Mouse (Mus musculus) spleen, adult 12 weeks (tissue): ENCODE measurements at regions not wholly inside any gene's neighbourhood (a gene's known extent, or its start where the extent isn't known, plus 50 kb on each side); places are given as distances from the start of the nearest gene placed in this dataset.

Experiments
- DNase-seq: peaks from one replicate; pipeline ENCODE4 v3.0.0; 2022; ENCODE audit warnings: low spot score

- DNase-seq: no peak
Measured at GRCm38 (mm10) chr9:46736232-46736631, 262.3 kb upstream of the Gm4791 start.

- DNase-seq: peak; percentile 12
Measured at GRCm38 (mm10) chr9:46735664-46736067, 262.9 kb upstream of the Gm4791 start.

DNA sequence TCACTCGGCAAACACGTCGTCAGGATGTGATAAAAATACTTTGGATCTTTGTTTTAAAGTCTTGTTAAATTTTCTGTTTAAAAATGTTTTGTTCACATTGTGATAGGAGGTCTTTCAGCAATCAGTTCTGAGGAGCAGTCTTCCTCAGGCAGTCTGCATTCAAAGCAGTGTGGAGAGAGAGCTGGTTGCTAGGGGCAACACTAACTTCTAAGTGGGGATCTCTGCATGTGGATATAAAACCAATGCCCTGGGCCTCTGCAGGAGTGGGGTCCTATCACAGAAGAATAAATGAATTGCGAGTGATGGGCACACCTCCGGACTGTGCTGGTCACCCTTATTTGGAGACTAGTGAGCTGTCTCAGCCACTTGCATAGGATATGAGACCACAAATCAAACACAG lies 270.1 kb upstream of the Gm4791 start:
- no peak for DNase-seq

- no peak for DNase-seq
Measured at GRCm38 (mm10) chr9:46724231-46724630, 274.3 kb upstream of the Gm4791 start.

DNA sequence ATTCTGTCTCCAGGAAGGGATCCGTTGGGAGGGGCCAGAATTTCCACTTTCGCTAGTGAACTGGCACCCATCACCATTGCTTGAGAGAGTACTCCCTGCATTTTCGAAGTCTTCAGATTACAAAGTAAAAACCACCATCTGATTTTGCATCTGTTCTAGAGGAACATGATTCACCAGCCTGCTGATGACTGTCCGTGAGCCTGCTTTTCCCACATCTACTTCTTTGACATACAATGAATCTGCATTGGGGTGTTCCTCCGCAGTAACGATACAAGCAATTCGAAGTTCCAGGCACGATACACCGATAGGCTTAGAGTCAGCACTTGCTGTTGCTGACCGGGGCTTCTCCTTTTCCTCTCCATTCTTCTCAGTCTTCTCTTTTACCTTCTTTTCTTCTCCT lies 285.1 kb upstream of the Gm4791 start:
- no peak for DNase-seq

DNA sequence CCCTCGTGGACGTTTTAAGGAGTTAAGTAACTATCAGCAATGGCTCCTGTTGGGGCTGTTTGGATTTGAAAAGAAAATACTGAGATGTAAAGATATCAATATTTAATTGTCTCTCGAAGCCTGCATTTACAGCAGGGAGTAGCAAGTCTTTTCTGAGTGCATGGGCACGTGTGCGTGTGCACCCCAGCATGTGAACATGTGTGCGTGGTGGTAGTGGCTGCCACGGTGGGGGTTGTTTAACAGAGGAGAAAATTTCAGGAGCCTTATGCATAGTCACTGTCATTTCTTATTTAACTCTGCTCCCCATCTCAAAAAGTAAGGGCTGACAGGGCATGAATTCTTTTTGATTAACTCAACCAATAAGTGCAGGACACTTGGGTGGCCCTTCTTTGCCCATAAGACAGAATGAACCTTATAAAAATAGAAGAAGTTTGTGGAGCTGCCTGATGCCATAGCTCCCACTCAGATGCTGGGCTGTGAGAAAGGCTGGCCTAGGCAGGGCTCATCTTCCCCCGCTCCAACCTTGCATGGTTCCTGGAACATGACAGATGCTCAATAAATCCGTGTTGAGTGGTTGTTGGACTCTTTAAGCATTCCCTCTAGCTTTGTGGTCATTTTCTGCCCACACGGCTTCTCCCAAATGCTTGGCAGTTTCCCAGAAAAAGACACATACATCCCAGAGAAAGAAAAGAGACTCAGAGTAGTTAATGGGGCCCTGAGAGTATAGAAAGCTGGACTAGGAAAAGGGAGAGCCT lies 294.2 kb upstream of the Gm4791 start:
- no peak for DNase-seq

DNA sequence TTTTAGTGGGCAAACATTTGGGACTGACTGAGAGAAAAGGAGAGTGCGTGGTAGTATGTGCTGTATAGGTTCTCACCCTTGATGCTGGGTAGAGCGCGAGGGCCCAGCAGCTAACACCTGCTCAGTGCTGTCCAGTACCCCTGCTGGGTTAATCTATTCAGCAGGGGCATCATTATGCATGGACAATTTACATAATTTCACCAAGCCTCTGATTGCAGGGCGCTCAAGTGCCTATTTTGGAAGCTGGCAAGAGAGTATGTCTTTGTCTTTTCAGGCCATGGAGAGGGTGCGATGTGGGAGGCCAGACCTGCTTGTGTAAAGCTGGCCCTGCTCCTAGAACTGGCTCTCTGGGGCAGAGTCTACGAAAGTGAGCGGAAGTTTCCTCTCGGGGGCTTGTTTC lies 294.9 kb upstream of the Gm4791 start:
- DNase-seq: no peak

DNA sequence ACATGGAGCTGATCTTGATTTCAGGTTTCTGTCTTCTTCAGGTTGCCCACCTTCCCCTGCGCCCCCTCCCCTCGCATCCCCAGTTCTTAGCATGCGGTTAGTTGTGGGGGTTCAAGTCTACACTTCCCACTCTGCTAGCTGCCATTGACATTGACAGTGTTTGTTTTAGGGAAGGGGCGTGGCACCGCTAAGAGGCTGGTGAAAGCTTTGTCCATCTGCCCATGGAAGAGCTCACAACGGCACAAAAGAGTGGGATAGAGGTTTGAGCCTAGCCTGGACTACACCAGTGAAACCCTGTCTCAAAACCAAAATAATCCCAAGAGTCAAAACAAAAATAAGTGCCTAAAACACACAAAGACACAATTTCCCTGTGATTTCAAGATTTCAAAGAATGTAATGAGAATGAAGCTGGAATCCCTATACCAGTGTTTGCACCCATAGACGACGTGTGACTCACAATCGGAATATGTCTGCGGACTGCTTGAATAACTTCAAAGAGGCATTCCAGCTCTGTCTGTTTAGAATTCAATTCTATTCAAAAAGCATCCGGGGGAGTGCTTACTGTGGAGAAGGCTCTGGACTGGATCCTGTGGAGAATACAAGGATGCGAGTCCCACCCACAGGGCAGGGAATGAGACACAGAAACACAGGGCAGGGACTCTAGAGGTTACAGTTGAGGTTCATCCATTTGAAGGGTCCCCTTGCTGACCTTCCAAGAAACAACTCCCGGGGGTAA lies 295.5 kb upstream of the Gm4791 start:
- DNase-seq: no peak

- DNase-seq: no peak
Measured at GRCm38 (mm10) chr9:46702053-46702900, 296.3 kb upstream of the Gm4791 start.

- DNase-seq: no peak
Measured at GRCm38 (mm10) chr9:46696171-46696570, 302.4 kb upstream of the Gm4791 start.

DNA sequence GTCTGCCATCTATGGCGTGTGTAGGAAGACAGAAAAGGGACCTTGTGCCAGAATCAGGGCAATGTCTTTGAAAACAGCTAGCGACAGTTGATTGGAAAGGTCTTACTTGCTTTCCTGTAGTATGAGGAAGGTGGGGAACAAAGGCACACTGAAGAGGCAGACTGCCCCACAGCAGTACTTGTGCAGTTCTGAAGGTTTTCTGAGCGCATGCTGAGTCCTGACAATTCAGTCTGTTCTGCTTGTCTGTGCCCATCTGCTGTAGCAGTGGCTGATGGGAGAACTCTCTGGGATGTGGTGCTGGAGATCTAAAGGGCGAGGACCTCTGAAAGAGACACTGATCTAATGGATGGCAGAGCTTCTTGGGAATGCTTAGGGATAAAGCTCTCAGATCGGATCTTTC lies 309.2 kb upstream of the Gm4791 start:
- no peak for DNase-seq

GRCm38 (mm10) chr9:46684113-46684850 lies 314.3 kb upstream of the Gm4791 start:
- no peak for DNase-seq

GRCm38 (mm10) chr9:46672050-46672449 lies 326.5 kb upstream of the Gm4791 start:
- no peak for DNase-seq

DNA sequence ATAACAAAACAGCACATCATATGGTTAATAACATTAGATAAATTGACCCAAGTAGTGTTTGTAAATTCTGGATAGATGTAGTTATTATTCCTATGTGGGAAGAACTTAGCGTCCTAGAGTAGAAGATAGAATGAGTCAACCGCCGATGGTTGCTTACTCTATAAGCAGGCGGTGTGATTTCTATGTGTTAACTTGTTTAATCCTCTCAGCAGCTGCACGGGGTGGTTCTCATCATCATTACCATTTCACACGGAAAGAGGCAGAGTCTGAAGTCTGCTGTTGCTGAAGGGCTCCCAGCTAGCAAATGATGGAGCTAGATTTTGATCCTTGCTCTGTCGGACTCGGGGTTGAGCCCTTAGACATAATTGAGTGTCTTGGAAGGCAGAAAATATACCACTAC lies 334.6 kb upstream of the 4931429L15Rik start:
- DNase-seq: no peak

DNA sequence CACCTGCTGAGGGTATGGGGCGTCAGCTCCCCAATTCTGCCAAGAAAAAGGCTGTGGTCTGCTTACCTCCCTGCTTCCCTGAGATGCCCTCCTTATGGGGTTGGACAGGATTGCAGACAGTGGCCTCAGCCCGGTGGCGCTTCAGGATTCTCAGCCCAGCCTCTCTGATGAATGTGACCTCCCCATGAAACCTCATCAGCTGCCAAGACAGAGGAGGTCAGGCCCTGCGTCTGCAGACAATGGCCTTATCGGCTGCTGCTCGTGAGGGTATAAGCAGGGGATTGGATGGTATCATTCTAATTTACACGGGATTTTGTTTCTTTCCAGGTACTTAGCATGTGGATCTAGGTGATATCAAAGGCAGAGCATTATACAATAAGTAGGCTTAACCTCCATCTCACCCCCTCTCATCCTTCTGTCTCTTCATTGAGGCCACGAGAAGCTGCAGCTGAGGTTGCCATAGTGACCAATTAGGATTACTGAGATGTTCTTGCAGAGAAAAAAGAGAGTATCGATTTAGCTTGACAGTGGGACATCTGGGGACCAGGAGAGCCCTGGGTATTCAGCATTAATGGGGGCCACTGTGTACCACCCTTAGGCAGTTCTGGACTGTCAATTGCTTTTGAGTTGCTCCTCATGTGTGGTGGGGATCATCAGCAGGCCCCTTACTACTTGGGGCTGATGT lies 327.6 kb upstream of the 4931429L15Rik start:
- DNase-seq: no peak

DNA sequence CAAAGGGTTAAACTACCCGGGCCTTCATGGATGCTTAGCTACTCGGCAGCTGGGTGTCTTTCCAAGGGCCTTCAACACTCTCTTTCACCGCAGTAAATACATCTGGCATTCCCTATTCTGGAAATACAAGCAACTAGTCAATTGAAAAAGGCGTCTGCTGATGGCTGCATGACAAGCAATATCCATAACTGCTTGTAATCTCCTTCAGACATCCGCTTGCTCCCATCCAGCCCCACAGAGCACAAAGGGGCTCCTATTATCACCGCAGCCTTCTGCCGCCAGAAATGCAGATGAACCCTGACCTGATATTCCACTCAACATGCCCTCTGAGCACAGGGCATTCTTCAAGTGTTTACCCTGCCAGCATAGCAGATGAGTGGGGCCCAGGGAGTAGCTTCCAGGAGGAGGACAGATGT lies 325.7 kb upstream of the 4931429L15Rik start:
- DNase-seq: no peak

DNA sequence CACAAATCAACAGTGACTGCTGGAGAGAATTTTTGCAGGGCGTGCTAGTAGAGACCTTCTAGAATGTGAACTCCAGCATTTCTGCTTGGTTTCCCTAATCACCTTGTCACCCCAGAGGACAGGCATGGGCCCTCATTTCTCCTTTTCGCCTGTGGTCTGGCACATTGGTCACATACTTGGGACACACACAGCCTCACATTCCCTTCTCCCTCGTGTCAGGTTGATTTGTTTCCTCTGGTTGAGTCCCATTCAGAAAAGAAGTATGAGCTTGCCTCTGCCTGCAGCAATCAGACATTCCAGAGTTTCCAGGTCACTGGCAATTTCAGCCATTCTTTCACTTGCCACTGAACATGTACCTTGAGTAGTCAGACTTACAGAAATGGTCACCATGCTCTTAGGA lies 323.8 kb upstream of the 4931429L15Rik start:
- no peak for DNase-seq

DNA sequence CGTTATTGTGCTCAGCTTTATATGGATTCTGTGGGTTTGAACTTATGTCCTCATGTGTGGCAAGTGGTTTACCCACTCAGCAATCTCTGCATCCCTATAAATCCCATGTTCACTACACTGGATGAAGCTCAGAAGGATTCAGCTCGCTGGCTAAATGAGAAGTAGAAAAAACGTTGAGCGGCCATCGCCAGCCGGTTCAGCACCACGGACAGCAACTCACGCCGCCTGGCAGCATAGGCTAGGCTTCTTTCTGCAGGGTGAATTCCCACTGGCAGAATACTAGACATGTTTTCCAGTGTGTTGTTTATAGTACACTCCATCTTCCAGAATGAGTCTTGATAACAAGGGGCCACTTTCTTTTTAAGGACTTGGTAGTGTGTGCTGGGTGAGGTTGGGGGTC lies 322.9 kb upstream of the 4931429L15Rik start:
- DNase-seq: no peak

DNA sequence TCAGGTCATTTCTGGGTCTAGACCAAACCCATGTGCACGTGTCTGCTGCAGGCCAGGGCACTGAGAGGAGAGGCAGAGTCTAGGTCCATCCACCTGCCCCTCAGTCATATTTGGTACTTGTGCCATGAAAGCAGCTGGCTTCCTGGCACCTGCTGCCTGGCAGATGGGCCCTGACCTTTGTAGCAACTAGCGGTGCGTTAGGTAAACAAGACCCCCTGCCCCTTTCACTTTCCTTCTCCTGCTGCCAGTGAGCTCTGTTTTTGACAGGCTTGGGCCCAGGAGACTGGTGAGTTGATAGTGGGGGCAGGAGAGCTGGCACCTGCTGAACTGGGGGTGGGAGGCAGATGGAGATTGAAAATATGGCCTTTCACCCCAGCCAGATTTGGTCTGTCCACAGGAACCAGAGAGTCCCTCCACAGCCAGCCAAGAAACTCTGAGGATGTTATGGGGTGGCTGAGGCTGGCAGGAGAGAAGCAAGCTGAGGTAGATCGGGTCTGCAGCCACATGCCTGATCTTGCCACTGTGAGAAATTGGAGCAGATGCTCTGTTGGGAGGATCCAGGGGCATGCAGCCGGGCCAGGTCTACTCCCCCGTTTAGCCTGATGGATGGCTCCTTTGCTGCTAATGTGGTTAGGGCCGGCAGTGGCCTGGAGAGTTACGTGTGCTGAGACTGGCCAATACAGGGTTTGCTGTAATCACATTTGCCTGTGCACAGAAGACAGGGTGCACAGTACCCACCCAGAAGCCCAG lies 316.6 kb upstream of the 4931429L15Rik start:
- no peak for DNase-seq

DNA sequence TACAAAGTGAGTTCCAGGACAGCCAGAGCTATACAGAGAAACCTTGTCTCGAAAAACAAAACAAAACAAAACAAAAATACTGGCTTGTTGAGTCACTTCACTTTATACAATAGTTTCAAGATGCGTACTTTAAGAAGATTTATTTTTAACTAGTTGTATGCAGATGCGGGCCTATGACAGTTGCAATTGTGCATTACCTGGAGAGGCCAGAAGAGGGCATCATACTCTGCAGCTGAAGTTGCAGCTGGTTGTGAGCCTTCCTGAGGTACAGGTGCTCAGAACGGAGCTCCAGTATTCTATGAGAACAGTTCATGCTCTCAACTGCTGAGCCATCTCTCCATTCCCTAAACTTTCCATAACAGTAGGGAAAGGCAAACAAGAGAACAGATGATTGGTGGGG lies 314.2 kb upstream of the 4931429L15Rik start:
- no peak for DNase-seq

DNA sequence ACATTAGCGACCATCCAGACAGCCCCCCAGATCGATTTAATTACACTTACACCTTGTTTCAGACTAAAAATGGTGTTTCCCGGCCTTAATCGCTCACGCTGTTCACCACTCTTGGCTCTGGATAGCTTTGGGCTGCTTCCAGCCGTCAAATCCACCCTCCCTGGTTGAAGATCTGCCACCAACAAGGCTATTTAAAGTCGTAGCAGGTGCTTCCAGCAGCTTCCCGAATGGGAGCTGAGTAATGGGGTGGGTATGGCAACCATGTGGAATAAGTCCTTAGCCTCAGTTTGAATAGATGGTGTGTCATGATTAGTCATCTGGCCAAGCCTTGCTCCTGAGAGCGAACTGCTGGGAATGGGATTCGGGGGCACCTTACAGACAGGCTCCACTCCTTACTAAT lies 312.8 kb upstream of the 4931429L15Rik start:
- no peak for DNase-seq
